Mouse (Mus musculus): ENCODE data around the gene Rap2a. TPM values are rescaled to one million over a fixed set of nuclear protein-coding genes. Genes with fewer than 3 reads are reported as not detected.

The Rap2a gene
- polyA plus RNA-seq (2012; rRNA removed; ENCODE audit: low replicate concordance) = 12.9 and 13.0 TPM in 2 replicates

GRCm38 (mm10) chr14:120477982-120478568 is at the start of gene Rap2a:
Gene Rap2a, plus strand, starts transcription at chr14:120478444.

Other genes starting within 250 kb of the Rap2a start
- gene Mbnl2, start 202.8 kb upstream of the Rap2a start, polyA plus RNA-seq (2012; rRNA removed; ENCODE audit: low replicate concordance) = 68.3 and 86.4 TPM in 2 replicates

Data from mammary gland, adult 2 months (tissue).